Mouse (Mus musculus): ENCODE data around the gene Riox1. TPM values are rescaled to one million over a fixed set of nuclear protein-coding genes. Genes with fewer than 3 reads are reported as not detected.
"Not testable (repeated sequence)": the region's sequence is repeated elsewhere in the genome, so short reads cannot be mapped to it uniquely, and the experiment has no call there.

The Riox1 gene
- polyA plus RNA-seq, 1 experiment from 2014 or later: 11.2 TPM

DNA sequence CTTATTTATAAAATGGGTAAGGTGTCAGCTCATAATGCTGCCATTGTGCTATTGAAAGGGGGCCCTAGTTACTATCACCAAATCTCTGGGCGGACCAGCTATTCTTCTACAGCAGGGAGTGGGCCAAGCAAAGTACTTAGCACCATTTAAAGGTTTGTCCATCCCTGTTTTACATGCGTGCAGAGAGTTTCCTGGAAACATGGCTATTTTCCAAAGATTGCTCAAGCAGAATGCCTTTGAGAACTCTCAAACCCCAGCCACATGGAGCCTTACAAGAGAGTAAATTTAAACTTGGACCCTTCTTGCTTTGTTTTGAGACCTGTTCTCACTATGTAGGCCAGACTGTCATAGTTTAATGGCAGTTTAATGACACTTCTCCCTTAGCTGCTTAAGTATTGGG, 24.3 kb upstream of the Riox1 start:
- Histone ChIP-seq H3K27ac (replicated peaks) (no peak overlapping the region), H3K4me1 (replicated peaks) (peaks cover 10% of the 10 kb centered on the region), H3K4me3 (no peak overlapping the region), H3K4me2 (no peak overlapping the region), H3K36me3 (no peaks in the 10 kb centered on the region), H3K9me3 (no peaks in the 10 kb centered on the region), H3K9ac (no peak overlapping the region), H3K27me3 (no peaks in the 10 kb centered on the region)
- no peak for ATAC-seq (ENCODE audit: low read depth)
- WGBS: 77% methylated on average over 2 of the region's 2 CpGs

- no peaks in the 10 kb centered on the region for H3K9me3 ChIP-seq
- no peak overlapping the region for H3K4me3 ChIP-seq
- 90% methylated on average over 4 of the region's 4 CpGs for WGBS
- H3K4me2 ChIP-seq: no peak overlapping the region
- H3K4me1 ChIP-seq (replicated peaks): peaks cover 6% of the 10 kb centered on the region
- H3K27ac ChIP-seq (replicated peaks): no peak overlapping the region
- no peak for ATAC-seq (ENCODE audit: low read depth)
- no peaks in the 10 kb centered on the region for H3K27me3 ChIP-seq
- H3K36me3 ChIP-seq: no peaks in the 10 kb centered on the region
- H3K9ac ChIP-seq: no peak overlapping the region
These were observed 22.7 kb upstream of the Riox1 start for GRCm38 (mm10) chr12:83927747-83928146.

- Histone ChIP-seq H3K4me1 (replicated peaks) (no peaks in the 10 kb centered on the region), H3K9me3 (no peaks in the 10 kb centered on the region), H3K9ac (no peak overlapping the region), H3K36me3 (no peaks in the 10 kb centered on the region), H3K4me2 (no peak overlapping the region), H3K4me3 (no peak overlapping the region), H3K27ac (replicated peaks) (no peak overlapping the region), H3K27me3 (no peaks in the 10 kb centered on the region)
- WGBS: 47% methylated on average over 2 of the region's 2 CpGs
- no peak for ATAC-seq (ENCODE audit: low read depth)
These were observed 21.1 kb upstream of the Riox1 start for GRCm38 (mm10) chr12:83929186-83929804.

DNA sequence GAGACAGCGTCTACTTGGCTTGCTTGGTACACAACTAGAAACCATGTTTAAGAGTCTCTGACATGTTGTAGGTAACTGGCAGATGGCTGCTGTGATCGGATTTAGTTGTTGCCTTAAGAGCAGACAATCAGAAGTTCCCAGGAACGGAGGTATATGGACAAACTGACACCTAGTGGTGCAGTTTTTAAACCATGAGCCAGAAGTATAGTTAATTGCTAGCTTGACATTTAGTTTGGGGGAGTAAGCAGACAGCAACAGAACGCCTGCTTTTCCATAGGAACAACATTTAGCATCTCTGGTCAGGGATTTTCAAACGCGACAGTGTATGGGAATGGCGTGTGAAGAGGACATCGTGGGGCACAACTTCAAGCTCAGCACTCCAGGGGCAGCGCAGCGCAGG, 12.8 kb upstream of the Riox1 start:
- Histone ChIP-seq H3K4me1 (replicated peaks) (no peaks in the 10 kb centered on the region), H3K9ac (no peak overlapping the region), H3K36me3 (no peaks in the 10 kb centered on the region), H3K27me3 (no peaks in the 10 kb centered on the region), H3K9me3 (no peaks in the 10 kb centered on the region), H3K4me3 (no peak overlapping the region), H3K4me2 (no peak overlapping the region), H3K27ac (replicated peaks) (no peak overlapping the region)
- ATAC-seq (ENCODE audit: low read depth): no peak
- WGBS: 73% methylated on average over 10 of the region's 10 CpGs

- not testable (repeated sequence) for H3K4me2 ChIP-seq; H3K36me3 ChIP-seq; H3K4me3 ChIP-seq; ATAC-seq (ENCODE audit: low read depth); H3K27ac ChIP-seq (replicated peaks); H3K9ac ChIP-seq; H3K27me3 ChIP-seq; H3K4me1 ChIP-seq (replicated peaks); H3K9me3 ChIP-seq
- 56% methylated on average over 1 of the region's 1 CpGs for WGBS
These were observed 11.8 kb upstream of the Riox1 start for GRCm38 (mm10) chr12:83938592-83938991.

DNA sequence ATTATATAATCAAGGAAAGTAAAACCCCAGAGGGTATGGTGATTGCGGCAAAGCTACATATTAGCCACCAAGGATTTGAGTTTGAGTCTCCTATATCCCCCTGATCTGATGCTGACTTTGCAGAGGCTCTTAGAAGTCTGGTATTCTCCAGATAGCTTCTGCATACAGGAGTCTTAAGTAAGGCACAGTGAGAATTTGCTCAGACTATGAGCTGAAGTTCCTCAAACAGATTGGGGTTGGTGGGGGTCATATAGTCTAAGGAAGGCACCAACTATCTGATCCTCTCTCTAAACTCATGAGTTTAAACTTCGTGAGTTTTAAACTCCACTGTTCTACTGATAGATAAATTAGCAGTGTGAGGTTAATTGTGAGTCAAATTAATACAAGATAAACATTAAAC, 11.1 kb upstream of the Riox1 start:
- WGBS: 79% methylated on average over 2 of the region's 2 CpGs
- Histone ChIP-seq H3K27ac (replicated peaks) (no peak overlapping the region), H3K9ac (no peak overlapping the region), H3K4me1 (replicated peaks) (no peaks in the 10 kb centered on the region), H3K36me3 (no peaks in the 10 kb centered on the region), H3K27me3 (no peaks in the 10 kb centered on the region), H3K4me2 (no peak overlapping the region), H3K9me3 (no peaks in the 10 kb centered on the region), H3K4me3 (no peak overlapping the region)
- ATAC-seq (ENCODE audit: low read depth): no peak

DNA sequence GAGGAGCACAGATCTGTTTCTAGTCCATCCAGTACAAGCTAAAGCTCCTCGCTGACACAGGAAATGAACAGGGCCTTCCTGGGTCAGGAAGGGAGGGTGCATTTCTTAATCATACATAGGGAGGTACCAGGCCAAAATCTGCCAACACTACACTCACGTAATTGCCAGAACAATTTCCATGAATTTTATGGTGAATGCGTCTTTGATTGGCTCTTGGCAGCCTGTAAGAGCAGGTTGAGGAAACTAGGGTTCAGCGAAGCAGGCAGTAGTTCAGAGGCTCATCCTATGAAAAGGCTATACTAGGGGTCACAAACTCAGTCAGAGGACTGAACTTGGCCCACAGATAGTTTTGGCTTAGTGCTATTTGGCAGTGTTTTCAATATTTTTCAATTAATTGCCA, 10.4 kb upstream of the Riox1 start:
- no peak overlapping the region for H3K4me2 ChIP-seq
- H3K36me3 ChIP-seq: no peaks in the 10 kb centered on the region
- no peak for ATAC-seq (ENCODE audit: low read depth)
- H3K27me3 ChIP-seq: no peaks in the 10 kb centered on the region
- no peak overlapping the region for H3K27ac ChIP-seq (replicated peaks)
- no peaks in the 10 kb centered on the region for H3K4me1 ChIP-seq (replicated peaks)
- no peaks in the 10 kb centered on the region for H3K9me3 ChIP-seq
- H3K9ac ChIP-seq: no peak overlapping the region
- no peak overlapping the region for H3K4me3 ChIP-seq
- WGBS: 77% methylated on average over 4 of the region's 4 CpGs

- no peak overlapping the region for H3K9ac ChIP-seq
- H3K4me1 ChIP-seq (replicated peaks): no peaks in the 10 kb centered on the region
- H3K27me3 ChIP-seq: no peaks in the 10 kb centered on the region
- H3K4me3 ChIP-seq: no peak overlapping the region
- ATAC-seq (ENCODE audit: low read depth): no peak
- no peaks in the 10 kb centered on the region for H3K9me3 ChIP-seq
- H3K36me3 ChIP-seq: no peaks in the 10 kb centered on the region
- no peak overlapping the region for H3K4me2 ChIP-seq
- peak overlapping the region; percentile 46 for H3K27ac ChIP-seq (replicated peaks)
- 83% methylated on average over 3 of the region's 3 CpGs for whole genome bisulfite sequencing
These were observed 8.5 kb upstream of the Riox1 start for GRCm38 (mm10) chr12:83941938-83942337.

DNA sequence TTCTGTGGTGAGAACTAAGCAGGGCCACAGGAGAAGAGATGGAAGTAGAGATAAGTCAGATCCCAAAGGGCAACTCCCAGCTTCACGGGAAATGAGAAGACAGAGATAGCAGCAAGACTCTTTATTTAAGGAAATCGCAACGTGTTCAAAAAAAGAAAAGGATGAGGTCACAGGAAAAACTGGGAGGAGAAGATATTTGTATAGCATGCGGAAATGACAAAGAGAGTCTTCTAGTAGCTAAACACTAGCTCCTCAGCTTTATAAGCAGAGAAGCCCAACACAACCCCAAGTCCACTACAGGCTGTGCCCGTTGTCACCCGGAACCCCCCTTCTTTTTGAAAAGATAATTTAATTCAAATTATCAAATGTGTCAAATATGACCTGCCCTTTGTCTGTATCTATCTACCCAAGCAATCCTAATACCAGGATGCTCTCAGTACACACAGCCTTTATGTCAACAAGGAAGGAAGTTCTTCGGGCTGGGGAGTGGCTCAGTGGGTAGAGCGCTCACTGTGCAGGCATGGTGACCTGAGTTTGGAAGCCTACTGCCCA, 3.1 kb upstream of the Riox1 start:
- Histone ChIP-seq H3K36me3 (0 out of 2 replicates have a peak, but pooled peaks cover 5% of the 10 kb centered on the region), H3K4me1 (replicated peaks) (peaks cover 19% of the 10 kb centered on the region), H3K9me3 (no peaks in the 10 kb centered on the region), H3K9ac (no peak overlapping the region), H3K27ac (replicated peaks) (no peak overlapping the region), H3K4me3 (no peak overlapping the region), H3K27me3 (no peaks in the 10 kb centered on the region), H3K4me2 (no peak overlapping the region)
- ATAC-seq (ENCODE audit: low read depth): no peak
- 84% methylated on average over 8 of the region's 8 CpGs for WGBS

GRCm38 (mm10) chr12:83949043-83949442, 1.4 kb upstream of the Riox1 start:
- Histone ChIP-seq H3K4me2 (no peak overlapping the region), H3K36me3 (peaks cover 9% of the 10 kb centered on the region; the same call in 1 of the 2 replicates), H3K27me3 (no peaks in the 10 kb centered on the region), H3K9me3 (no peaks in the 10 kb centered on the region), H3K4me1 (replicated peaks) (peaks cover 37% of the 10 kb centered on the region), H3K9ac (no peak overlapping the region), H3K27ac (replicated peaks) (no peak overlapping the region), H3K4me3 (no peak overlapping the region)
- WGBS: 85% methylated on average over 4 of the region's 4 CpGs
- no peak for ATAC-seq (ENCODE audit: low read depth)

DNA sequence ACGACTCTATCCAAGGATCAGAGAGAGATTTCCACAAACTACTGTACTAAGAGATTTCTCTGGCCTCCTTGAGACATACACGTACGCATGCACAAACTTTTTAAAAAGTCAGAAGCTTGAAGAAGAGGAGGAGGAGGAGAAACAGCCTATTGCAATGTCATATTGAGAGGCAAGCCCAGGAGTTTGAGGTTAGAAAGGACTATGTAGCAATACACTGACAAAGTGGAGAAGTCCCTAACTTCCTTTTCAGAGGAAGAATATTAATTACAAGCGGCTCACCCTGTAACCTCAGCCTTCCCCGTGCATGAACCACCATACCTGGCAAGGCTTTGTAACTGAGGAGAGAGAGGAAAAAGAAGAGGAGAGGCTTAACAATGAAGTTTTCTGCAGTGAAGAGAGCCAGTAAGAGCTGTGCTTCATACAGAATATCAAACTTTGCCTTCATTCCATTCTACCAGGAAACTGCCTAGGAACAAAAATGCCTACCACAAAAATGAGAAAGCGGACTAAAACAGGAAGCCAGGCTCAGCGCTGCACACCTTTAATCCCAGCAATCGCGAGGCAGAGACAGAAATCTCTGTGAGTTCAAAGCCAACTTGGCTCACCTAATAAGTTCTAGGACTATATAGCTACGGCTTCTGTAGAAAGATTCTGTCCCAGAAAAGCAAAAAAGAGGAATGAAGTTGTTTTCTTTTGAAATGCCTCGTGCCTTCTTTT, 474 bp upstream of the Riox1 start:
- 31% methylated on average over 11 of the region's 11 CpGs for WGBS
- ATAC-seq (ENCODE audit: low read depth): no peak
- peak overlapping the region; percentile 88 for H3K9ac ChIP-seq
- peaks cover 9% of the 10 kb centered on the region; the same call in 1 of the 2 replicates for H3K36me3 ChIP-seq
- peak overlapping the region; percentile 88; the same call in 1 of the 2 replicates for H3K27ac ChIP-seq (replicated peaks)
- no peaks in the 10 kb centered on the region for H3K27me3 ChIP-seq
- H3K4me2 ChIP-seq: peak overlapping the region; percentile 93
- H3K4me1 ChIP-seq (replicated peaks): peaks cover 43% of the 10 kb centered on the region
- peak overlapping the region; percentile 90 for H3K4me3 ChIP-seq
- no peaks in the 10 kb centered on the region for H3K9me3 ChIP-seq

DNA sequence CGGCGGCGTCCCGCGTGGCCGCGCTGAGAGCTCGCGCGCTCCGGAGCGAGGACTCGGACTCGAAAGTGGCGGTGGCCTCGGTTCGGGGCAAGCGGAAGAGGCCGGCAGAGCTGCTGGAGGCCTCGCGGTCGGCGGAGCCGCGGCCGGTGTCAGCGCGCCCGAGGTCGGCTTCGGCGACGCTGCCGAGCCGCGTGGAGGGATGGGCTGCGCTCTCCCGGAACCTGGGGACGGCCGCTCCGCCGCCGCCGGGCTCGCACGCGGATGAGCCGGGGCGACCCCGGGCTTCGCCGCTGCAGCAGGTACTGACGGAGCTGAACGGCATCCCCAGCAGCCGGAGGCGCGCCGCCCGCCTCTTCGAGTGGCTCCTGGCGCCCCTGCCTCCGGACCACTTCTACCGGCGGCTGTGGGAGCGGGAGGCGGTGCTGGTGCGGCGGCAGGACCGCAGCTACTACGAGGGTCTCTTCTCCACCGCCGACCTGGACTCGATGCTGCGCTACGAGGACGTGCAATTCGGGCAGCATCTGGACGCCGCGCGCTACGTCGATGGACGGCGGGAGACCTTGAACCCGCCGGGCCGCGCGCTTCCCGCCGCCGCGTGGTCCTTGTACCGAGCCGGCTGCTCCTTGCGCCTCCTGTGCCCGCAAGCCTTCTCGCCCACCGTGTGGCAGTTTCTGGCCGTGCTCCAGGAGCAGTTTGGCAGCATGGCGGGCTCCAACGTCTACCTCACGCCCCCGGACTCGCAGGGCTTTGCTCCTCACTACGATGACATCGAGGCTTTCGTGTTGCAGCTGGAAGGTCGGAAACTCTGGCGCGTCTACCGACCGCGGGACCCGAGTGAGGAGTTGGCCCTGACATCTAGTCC, 663 bp downstream of the Riox1 start:
- peak; percentile 68 for ATAC-seq (ENCODE audit: low read depth)
- Histone ChIP-seq H3K9me3 (no peaks in the 10 kb centered on the region), H3K4me1 (replicated peaks) (peaks cover 43% of the 10 kb centered on the region), H3K36me3 (peaks cover 18% of the 10 kb centered on the region), H3K4me2 (peak overlapping the region; percentile 93), H3K9ac (peak overlapping the region; percentile 88), H3K27me3 (no peaks in the 10 kb centered on the region), H3K4me3 (peak overlapping the region; percentile 90), H3K27ac (replicated peaks) (peak overlapping the region; percentile 88)
- under 1% methylated on average over 114 of the region's 116 CpGs for whole genome bisulfite sequencing
